Mouse (Mus musculus) bone marrow, adult 2 months (tissue): ENCODE data around the gene Kcnh3.

Source experiments
- CTCF ChIP-seq: fragments of 200-500 bp; IDR thresholded peaks from 2 replicates; pipeline ENCODE4 v1.5.1; 2011; ENCODE audit warnings: low read length, control low read depth; ENCODE audit not compliant: control insufficient read depth, insufficient read depth
- POLR2A ChIP-seq: fragments of 200-500 bp; IDR thresholded peaks from 2 replicates; pipeline ENCODE4 v1.6.1; 2011; ENCODE audit warnings: low read depth, mild to moderate bottlenecking, control low read depth, low read length, borderline replicate concordance; ENCODE audit not compliant: control insufficient read depth

DNA sequence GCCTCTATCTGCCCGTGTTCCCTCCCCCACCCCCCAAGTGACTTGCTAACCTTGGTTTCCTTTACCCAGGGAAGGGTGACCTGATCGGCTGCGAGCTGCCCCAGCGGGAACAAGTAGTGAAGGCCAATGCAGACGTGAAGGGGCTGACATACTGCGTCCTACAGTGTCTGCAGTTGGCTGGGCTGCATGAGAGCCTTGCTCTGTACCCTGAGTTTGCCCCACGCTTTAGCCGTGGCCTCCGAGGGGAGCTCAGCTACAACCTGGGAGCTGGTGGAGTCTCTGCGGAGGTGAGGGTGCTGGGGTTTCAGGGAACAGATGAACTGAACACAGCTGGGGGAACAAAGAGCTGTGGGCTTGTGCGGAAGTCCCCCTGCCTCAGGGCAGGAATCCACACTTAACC lies 13.3 kb downstream of the Kcnh3 start:
- no peak for TF ChIP-seq CTCF
- no peak for TF ChIP-seq POLR2A
